Mouse (Mus musculus) cerebellum, adult 8-10 months (tissue): ENCODE measurements around the gene Rps13.
A peak's percentile ranks its signal among the peaks of the same experiment; 100 is the strongest.
"Not testable (repeated sequence)": the region's sequence is repeated elsewhere in the genome, so short reads cannot be mapped to it uniquely, and the experiment has no call there.

Source experiments
- DNase-seq: peaks from one replicate; pipeline ENCODE4 v3.0.0; 2022

Rps13 gene

GRCm38 (mm10) chr7:116333713-116334668 lies at the start of gene Rps13:
Rps13 (minus strand) TSS chr7:116334195.
- peak; percentile 96 for DNase-seq

GRCm38 (mm10) chr7:116379181-116379580 lies 45.2 kb upstream of the Rps13 start:
- not testable (repeated sequence) for DNase-seq

- no peak for DNase-seq
Observed at GRCm38 (mm10) chr7:116374284-116374683, 40.3 kb upstream of the Rps13 start.

GRCm38 (mm10) chr7:116336226-116336625 lies 2.2 kb upstream of the Rps13 start:
- DNase-seq: peak; percentile 38

DNA sequence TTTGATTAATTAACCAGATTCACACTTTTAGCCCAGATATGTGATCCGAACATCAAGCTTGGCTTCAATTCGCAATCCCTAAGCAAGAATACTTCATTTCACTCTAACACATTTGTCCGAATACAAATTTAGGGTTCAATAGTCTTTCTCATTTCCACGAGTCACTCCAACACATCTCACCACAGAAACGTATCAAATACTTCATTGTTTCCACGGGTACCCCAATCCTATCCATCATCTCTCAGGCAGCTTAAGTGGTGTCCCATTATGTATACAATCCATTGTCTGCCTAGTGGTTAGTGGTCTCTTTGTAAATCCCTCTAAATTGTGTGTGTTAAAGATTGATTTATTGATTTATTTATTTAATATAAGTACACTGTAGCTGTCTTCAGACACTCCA lies 1.1 kb upstream of the Rps13 start:
- DNase-seq: no peak

GRCm38 (mm10) chr7:116334669-116335038 lies 659 bp upstream of the Rps13 start:
- DNase-seq: no peak

DNA sequence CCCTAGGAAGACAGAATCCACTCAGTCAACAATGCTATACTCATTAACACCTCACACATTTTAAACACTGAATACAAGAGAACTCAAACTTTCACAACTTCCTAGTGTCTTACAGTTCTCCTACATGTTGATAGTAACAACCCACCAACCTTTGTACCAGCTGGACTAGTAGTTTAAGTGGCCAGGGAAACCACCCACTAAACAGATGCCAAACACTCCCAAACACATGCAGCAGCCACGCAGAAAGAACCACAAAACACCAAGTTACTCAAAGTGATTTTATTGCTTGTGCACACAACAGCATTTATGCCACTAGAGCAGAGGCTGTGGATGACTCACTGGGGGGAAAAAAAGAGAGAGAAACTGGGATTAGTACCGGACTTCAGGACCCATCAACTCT lies 2.7 kb downstream of the Rps13 start:
- no peak for DNase-seq

DNA sequence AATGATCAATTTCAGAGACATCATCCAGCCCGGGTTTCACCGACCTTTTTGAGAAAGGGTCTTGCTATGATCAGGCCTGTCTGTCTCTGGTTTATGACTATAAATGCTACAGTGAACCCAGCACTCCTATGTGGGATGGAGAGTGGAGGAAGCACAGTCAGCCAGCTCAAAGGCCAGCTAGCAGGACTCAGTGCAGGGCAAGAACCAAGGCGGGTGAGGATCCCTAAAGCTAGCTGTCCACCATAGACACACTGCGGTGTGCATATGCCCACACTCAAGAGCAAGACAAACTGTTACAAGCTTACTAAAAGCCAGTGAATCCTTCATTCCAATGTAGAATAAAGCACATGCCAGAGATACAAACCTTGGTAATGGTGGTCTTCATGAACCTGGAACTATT lies 4.1 kb downstream of the Rps13 start:
- no peak for DNase-seq

DNA sequence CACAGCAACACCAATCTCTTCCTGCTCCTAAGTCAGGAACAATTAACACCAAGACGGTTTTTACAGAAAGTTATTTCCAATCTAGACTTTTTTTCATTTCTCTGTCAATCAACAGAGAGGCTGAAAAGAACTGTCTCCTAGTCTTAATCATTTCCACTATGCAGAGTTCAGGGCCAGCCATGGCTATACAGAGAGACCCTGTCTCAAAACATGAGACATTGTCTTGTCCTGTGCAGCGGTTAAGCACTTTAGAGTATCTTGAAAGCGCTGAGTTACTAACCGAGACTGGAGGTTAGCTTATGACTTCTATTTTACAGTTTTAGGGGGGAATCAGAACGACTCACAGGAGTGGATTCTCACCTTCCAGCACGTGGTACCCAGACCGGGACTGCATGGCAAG lies 5.2 kb downstream of the Rps13 start:
- DNase-seq: no peak

DNA sequence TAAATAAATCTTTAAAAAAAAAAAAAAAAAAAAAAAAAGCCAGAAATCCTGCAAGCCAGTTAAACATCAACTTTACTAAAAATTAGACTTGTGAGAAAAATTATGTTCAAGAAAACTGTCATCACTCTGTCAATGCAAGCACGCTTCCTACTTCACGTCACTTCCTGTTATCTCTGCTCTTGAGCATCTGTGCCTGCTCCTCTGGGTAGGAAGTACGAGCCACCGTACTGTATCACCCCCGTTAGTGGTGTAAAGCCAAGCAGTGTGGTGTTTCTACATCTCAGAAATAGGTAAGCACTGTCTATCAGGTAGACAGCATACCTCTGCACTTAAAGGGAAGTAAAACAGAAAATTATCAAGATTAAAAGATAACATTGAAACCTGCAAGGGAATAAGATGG lies 6.1 kb downstream of the Rps13 start:
- no peak for DNase-seq

DNA sequence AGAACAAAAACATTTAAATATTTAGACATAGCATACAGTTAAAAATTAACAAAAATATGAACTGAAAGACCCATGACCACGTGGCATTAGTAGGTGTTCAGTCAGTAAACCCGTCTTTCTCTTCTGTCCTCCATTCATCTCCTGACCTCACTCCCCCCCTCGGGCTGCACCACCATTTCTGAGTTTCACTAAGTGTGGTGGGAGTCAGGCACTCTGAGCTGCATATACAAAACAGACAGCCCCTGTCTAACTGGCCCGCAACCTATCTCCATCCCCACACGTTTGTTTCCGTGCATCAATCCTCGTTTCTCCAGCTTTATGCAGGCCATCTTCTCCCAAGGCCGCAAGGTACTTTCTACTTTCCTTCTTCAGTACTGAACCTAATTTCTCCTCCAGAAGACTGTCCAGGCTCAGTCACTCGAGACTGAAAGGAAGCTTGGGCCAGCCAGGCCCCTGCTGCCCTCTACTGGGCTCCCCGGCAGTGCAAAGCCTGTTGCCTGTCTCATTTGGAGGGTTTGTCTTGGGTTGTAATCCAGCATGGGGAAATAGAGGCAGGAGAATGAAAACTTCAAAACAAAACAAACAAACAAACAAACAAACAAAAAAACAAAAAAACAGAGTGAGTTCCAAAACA lies 10.5 kb downstream of the Rps13 start:
- peak; percentile 36 for DNase-seq

- no peak for DNase-seq
Observed at GRCm38 (mm10) chr7:116309456-116309855, 24.5 kb downstream of the Rps13 start.

GRCm38 (mm10) chr7:116308632-116308991 lies 25.4 kb downstream of the Rps13 start:
- no peak for DNase-seq

GRCm38 (mm10) chr7:116307871-116308631 lies 25.9 kb downstream of the Rps13 start, which contains the start of gene Plekha7:
Plekha7 (minus strand) TSS chr7:116308376.
- peak; percentile 18 for DNase-seq

- DNase-seq: peak; percentile 46
Observed at GRCm38 (mm10) chr7:116307099-116307870, 26.7 kb downstream of the Rps13 start.

DNA sequence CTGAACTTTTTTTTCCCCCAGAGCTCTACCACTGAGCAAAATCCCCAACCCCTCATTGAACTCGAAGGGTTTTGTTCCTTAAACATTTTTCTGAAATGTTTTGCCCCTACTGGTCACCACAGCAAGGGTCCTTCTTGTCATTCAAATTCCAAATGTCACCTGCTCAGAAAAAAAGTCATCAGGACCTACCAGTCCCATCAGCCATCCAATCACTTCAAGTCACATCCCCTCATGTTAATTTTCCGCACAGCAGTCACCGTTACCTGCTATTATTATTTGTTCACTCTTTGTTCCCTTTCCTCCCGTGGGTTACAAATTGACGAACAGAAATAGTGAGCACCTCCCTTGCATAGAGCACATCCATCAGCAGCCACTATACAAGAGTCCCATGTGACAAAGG lies 27.4 kb downstream of the Rps13 start:
- DNase-seq: no peak

GRCm38 (mm10) chr7:116301661-116302311 lies 32.2 kb downstream of the Rps13 start:
- no peak for DNase-seq

DNA sequence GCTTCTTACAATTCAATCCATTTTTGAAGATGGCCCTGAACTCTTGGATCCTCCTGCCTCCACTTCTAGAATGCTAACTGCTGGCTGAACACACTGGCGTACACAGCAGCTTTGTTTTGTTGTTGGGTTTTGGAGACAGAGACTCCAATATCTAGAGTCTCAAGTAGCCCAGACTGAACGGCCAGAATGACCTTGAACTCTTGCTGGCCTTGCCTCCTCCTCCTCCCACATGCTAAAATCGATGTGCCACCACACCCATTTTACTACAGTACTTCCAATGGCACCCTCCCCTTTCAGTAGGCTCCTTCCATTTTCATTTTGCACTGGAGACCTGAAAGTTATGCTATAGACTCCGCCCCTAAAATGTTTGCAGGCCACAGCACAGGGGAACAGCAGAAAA lies 32.9 kb downstream of the Rps13 start:
- no peak for DNase-seq

- DNase-seq: no peak
Observed at GRCm38 (mm10) chr7:116298851-116299250, 35.1 kb downstream of the Rps13 start.

DNA sequence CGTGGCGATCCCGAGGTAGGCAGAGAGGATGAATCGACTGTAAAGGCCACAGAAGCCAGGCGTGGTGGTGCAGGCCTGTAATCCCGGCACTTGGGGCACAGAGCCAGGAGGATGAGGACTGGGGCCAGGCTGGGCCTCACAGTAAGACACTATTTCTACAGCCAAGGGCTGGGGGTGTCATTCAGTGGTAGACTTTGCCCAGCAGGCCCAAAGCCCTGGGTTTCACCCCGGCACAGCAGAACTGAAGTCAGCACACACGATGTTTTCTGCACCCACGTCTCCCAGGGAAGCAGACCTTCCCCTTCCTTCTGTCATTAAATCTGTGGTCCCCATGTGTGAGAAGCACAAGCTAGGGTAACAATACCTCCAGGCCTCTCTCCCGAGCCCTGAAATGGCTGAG lies 35.6 kb downstream of the Rps13 start:
- DNase-seq: no peak

- DNase-seq: no peak
Observed at GRCm38 (mm10) chr7:116294961-116295360, 39.0 kb downstream of the Rps13 start.

DNA sequence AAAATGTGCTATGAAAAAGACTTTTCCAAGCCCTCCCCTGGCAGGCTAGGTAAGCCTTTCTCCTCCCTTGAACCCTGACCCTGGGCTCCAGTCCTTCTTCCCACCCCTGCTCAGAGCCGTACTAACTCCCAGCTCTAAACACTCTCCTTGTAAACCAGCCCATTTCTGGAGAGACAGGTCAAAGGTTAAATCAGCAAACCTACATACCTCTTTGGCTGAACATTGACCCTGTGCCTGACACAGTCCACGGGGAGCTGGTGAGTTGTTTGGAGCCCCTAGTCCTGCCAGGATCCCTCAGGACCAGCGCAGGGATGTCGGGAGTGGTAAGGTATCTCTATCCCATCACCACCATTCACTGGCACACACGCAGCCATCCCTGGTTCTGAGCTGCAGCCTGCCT lies 41.6 kb downstream of the Rps13 start:
- no peak for DNase-seq
